Mouse (Mus musculus) embryonic fibroblast, embryonic 13.5 days (primary cell): ENCODE data around the gene Tmem150c. TPM values are rescaled to one million over a fixed set of nuclear protein-coding genes. Genes with fewer than 3 reads are reported as not detected.

ENCODE experiments used
- H3K27ac ChIP-seq: 2 replicates; pipeline ENCODE4 v1.5.1; 2012; ENCODE audit warnings: low read length, control low read depth, inconsistent platforms; ENCODE audit not compliant: insufficient read depth
- H3K4me1 ChIP-seq: 2 replicates; pipeline ENCODE4 v1.6.1; 2011; ENCODE audit warnings: low read length; ENCODE audit not compliant: control insufficient read depth, insufficient read depth
- H3K4me3 ChIP-seq: 2 replicates; pipeline ENCODE4 v1.5.1; 2011; ENCODE audit warnings: mild to moderate bottlenecking, control low read depth, low read length; ENCODE audit not compliant: insufficient read depth
- CTCF ChIP-seq: IDR thresholded peaks from 2 replicates; pipeline ENCODE4 v1.5.1; 2011; ENCODE audit warnings: mild to moderate bottlenecking, control low read depth, low read length, moderate library complexity, borderline replicate concordance; ENCODE audit not compliant: insufficient read depth
- POLR2A ChIP-seq: IDR thresholded peaks from 2 replicates; pipeline ENCODE4 v1.6.1; 2011; ENCODE audit warnings: low read depth, mild to moderate bottlenecking, control low read depth, low read length, moderate library complexity
- polyA plus RNA-seq: library from polyadenylated mRNA; stranded (reverse); fragments of >200 nt; gene quantifications from 2 replicates; pipeline ENCODE4 v1.2.4, GENCODE M21; 2011; ENCODE audit warnings: low read depth; ENCODE audit not compliant: missing spikeins, insufficient read length

Gene Tmem150c
- polyA plus RNA-seq, 1 experiment = not detected

DNA sequence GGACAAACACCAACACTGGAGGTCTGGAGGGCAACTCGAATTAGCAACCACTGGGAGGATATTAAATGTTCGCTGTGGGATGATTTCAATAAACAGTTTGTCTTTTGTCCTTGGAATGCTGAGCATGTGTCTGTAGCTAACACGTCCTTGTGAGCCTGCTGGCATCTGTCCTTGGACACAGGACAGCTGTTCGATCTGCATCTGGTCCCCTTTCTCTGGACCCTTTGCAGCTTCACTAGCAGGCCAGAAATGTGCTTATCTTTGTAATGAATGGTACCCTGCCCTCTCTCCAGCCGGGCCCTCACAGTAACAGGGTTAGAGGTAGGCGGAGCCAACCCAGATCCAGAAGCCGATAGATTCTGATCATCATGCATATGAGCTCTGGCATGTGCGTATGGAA lies 32.3 kb downstream of the Tmem150c start:
- H3K27ac ChIP-seq = no peak overlapping the region
- no peak overlapping the region for H3K4me3 ChIP-seq
- TF ChIP-seq CTCF (no peak), POLR2A (no peak)
- no peaks in the 10 kb centered on the region for H3K4me1 ChIP-seq

DNA sequence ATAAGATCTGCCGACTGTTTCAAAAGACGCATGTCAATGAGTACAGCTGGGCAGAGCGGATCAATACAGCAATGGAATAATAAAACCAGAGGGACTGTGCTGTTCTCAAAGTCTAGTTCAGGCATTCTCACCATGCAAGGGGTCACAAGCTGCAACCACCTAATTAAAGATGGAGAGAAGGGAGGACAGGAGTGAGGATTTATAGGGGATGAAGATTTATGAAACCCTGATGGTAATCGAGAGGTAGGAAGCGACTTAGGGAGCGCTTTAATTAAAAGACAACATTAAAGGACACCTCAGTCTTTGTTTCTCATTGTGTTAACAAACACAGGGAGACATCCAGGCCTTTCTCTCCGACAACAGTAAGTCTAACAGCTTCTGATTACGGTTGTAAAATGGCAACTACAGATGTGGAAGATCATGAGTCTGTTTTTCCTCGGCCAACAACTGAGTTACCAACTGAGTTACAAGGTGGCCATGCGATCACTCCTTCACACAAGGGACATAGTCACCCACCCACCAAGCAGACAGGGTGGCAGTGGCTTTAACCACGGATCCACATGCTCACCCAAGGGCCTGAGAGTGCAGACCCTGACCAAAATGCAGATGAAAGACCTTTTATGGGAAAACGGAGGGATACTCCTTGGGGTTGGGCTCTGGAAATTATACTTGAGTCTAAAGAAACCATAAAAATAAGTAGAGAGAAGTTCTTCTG lies 34.0 kb downstream of the Tmem150c start:
- H3K4me3 ChIP-seq = no peak overlapping the region
- TF ChIP-seq POLR2A (no peak), CTCF (no peak)

DNA sequence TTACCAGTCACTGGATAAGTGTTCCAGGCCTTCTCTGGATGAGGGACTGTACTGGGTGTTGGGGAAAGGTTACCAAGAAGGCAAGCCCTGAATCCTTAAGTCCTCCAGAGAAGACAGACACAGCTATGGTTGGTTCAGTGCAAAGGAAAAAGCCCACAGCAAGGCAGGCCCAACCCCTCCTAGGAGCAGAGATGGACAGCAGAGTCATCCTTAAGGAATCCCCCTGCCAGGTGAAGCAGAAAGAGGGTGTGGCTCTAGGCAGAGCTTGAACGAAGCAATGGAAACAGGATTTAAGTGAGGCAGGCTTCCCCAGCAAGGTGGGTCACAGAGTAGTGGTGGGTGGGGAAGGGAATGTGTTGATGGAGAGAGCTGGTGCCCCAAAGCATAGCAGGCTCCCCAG lies 35.1 kb downstream of the Tmem150c start:
- no peak overlapping the region for H3K27ac ChIP-seq
- TF ChIP-seq CTCF (no peak), POLR2A (no peak)
- H3K4me3 ChIP-seq = no peak overlapping the region
- no peaks in the 10 kb centered on the region for H3K4me1 ChIP-seq

More for the DNA sequence above, 34.0 kb downstream of the Tmem150c start:
- Histone ChIP-seq H3K4me1 (no peaks in the 10 kb centered on the region), H3K27ac (no peak overlapping the region)

DNA sequence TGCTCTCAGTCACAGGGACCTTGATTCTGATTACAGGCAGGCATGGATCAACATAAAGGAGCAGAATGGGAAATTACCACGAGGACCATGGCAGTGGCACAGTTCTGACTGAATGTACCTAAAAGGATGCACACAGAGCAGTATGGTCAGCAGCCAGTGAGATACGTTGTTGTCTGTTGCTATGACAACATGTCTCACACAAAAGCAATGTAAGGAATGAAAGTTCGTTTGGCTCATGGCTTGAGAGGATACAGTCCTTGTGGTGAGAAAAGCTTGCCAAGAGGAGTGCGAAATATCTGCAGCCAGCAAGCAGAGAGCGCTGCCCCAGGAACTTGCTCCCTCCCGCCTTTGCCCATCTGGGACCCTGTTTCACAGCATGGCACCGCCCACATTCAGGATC lies 36.3 kb downstream of the Tmem150c start:
- no peak overlapping the region for H3K4me3 ChIP-seq
- no peak for TF ChIP-seq CTCF
- TF ChIP-seq POLR2A = no peak
- H3K27ac ChIP-seq = no peak overlapping the region
- H3K4me1 ChIP-seq = no peaks in the 10 kb centered on the region

DNA sequence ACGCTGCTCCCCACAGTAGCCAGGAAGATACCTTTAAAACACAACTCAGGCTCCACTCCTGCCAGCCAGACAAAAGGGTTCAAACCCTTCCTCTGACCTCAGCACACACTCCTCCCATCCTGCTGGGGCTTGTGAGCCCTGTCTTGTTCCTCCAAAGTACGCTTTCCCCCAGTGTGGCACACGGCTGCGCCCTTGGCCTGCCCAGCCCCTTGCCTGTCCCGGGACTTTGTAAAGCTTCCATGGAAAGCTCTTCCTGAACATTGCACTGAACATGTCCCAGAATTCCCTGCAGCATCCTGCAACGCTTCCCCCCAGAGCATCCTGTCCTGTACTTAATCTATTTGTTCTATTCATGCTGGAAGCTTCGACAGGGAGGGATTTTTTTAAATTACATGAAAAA lies 38.4 kb downstream of the Tmem150c start:
- no peaks in the 10 kb centered on the region for H3K4me1 ChIP-seq
- H3K27ac ChIP-seq = no peak overlapping the region
- H3K4me3 ChIP-seq = no peak overlapping the region
- TF ChIP-seq CTCF (no peak), POLR2A (no peak)

DNA sequence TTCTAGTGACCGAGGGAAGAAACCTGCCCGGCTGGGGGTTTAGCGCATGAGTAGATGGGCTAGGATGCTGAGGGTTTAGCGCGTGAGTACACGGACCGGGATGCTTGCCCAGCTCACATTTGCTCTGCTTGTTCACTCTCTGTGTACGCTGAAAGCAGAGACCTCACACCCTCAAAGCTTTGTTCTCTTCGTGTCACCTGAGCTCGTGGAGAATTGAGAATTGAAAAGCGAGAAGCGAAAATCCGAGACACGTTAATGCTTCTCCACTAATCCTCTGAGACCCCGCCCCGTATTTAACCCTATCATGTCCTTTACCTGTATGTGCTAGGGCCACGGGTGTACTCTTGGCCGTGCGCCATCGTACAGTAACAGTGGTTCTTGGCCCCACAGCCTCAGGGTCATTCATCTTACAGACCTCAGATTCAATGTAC lies 38.9 kb downstream of the Tmem150c start:
- Histone ChIP-seq H3K4me1 (no peaks in the 10 kb centered on the region), H3K4me3 (no peak overlapping the region), H3K27ac (no peak overlapping the region)
- TF ChIP-seq POLR2A = no peak
- no peak for TF ChIP-seq CTCF

DNA sequence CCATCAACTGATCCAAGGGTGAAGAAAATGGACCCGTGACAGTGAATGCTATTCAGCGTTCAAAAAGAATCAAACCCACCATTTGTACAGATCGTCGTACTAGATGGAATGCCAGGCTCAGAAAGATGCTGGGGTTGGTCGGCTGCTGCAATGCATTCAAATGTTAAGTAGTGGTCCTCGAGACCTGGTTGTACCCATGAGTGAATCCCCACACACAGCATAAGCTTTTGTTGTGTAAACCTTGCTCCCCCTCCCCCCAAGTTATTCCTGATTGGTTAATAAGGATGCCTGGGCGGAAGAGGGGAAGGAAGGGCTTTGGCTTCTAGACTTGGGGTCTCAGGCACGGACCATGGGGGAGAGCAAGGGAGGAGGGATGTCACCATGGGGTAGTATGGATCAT lies 40.3 kb downstream of the Tmem150c start:
- H3K4me1 ChIP-seq = no peaks in the 10 kb centered on the region
- H3K27ac ChIP-seq = no peak overlapping the region
- no peak overlapping the region for H3K4me3 ChIP-seq
- no peak for TF ChIP-seq CTCF

DNA sequence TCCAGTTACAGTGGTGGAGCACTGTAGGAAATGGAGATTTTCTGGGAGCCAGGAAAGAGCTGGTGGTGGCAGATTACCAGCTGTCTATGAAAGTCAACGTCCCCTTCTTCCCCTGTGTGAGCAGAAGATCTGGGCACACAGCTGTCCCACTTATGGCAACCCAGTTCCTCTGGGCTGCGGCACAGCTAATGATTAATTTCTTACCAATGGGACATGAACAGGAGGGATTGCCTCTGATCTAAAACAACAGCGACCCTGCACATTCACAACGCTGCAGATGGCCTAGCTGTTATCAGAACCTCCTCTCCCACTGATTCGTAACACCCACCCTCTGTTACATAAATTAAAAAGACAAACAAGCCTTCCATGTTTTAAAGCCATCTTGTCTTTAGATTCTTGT lies 46.2 kb downstream of the Tmem150c start:
- H3K4me3 ChIP-seq = no peak overlapping the region
- TF ChIP-seq CTCF = no peak
- no peak for TF ChIP-seq POLR2A
- H3K27ac ChIP-seq = no peak overlapping the region
- H3K4me1 ChIP-seq = peaks cover 4% of the 10 kb centered on the region; the same call in 1 of the 2 replicates

DNA sequence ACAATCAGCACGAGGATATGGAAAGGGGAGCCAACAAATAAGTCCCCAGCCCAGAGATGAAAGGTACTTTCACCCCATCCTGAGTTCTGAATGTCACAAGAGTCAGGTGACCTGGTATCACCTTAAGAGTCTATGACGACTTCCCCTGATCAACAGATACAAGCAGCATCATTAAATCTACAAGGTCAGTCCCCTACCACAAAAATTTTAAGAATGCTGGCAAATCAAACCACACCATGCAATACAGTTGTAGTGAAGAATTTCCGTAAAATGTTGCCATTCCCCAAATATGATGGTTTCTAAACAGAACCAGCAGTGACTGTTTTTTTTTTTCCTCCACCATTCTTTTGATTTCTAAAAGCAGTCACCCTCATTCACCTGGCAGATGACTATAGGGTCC lies 49.0 kb downstream of the Tmem150c start:
- Histone ChIP-seq H3K4me1 (peaks cover 4% of the 10 kb centered on the region; the same call in 1 of the 2 replicates), H3K27ac (no peak overlapping the region), H3K4me3 (no peak overlapping the region)
- TF ChIP-seq CTCF (no peak), POLR2A (no peak)

DNA sequence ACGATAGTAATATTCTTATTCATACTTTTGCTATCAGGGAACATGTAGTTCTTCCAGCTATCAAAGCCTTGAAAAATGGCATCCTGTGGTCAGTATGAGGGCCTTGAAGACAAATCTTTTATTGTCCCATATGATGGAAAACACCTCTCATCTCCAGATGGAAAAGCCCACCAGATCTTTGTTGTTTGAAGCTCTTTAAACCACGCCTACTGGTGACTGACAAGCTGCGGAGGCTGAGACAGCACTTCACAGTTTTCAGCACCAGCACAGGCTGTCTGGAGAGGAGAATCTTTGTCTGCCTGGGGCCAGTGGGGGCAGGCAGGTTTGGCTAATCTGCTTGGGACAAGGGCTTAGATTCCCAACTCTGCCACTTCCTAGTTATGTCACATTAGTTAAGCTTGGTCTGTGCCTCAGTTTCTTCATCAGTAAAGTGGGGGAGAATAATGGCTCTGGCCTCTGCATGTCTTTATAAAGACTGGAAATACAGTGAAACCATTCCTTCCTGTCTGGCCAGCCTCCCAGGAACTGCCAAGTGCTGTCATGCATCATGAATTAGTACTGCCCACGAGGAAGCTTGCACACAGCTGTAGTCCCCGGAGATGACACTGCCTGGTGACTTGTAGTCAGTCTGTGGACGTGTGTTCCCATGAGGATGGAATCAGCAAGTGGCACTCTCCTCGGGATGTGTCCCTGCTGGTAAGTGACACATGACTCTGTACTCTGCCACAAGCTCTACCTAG lies 49.9 kb downstream of the Tmem150c start:
- Histone ChIP-seq H3K27ac (no peak overlapping the region), H3K4me3 (no peak overlapping the region), H3K4me1 (peaks cover 4% of the 10 kb centered on the region; the same call in 1 of the 2 replicates)
- TF ChIP-seq POLR2A = no peak
